8 mouse cellular contexts compared by ENCODE assay signal in genomic region chr19:34441979-34442378, GRCm38 (mm10). TPM values are rescaled to one million over a fixed set of nuclear protein-coding genes. Genes with fewer than 3 reads are reported as not detected.
A peak's percentile ranks its signal among the peaks of the same experiment; 100 is the strongest.
DNase-seq lines count a peak whose midpoint lies in the region; ATAC-seq and TF ChIP-seq lines count a peak whose summit lies in the region.
"Had no signal": no experiment of that assay in that cellular context is flagged by ENCODE, and none has a peak within 500 bp of the region (broad histone marks: within the 10 kb centered on the region; RNA-seq: fewer than 3 reads in every experiment).

No protein-coding gene starts in this region.

- no peaks in the 10 kb centered on the region for H3K27me3 ChIP-seq in thymus, adult 2 months (ENCODE audit: control insufficient read depth, insufficient read depth, low read length)
- no peaks in the 10 kb centered on the region for H3K27me3 ChIP-seq in limb, embryonic 15.5 days
- H3K27me3 ChIP-seq: hindbrain, embryonic 13.5 days had no signal

- H3K4me2 ChIP-seq in limb, embryonic 15.5 days = no peak overlapping the region
- H3K4me2 ChIP-seq: hindbrain, embryonic 13.5 days had no signal

- no peak overlapping the region for H3K9ac ChIP-seq in limb, embryonic 15.5 days
- H3K9ac ChIP-seq: hindbrain, embryonic 13.5 days had no signal

- ATAC-seq in common myeloid progenitor, adult 5-6 weeks (replicated peaks; ENCODE audit: low read depth, poor library complexity, severe bottlenecking) = peak; percentile 98
- ATAC-seq in limb, embryonic 15.5 days (ENCODE audit: insufficient number of reproducible peaks, low FRiP score, low TSS enrichment, low read depth) = 0 out of 2 replicates have a peak, but pooled peaks have one; percentile 44

- H3K9me3 ChIP-seq in limb, embryonic 15.5 days = no peaks in the 10 kb centered on the region
- H3K9me3 ChIP-seq: hindbrain, embryonic 13.5 days had no signal

- DNase-seq in thymus, postnatal 25 days = peak; percentile 3
- no peak for DNase-seq in thymus, adult 2 months
- DNase-seq in urinary bladder, postnatal 36 days (ENCODE audit: low spot score in 2 of 2) = peak; percentile 61 to 67
- DNase-seq in cerebellum, postnatal 10 days = no peak
- no peak for DNase-seq in testis, postnatal 10 days (ENCODE audit: low spot score)

- no peaks in the 10 kb centered on the region for H3K4me1 ChIP-seq in thymus, adult 2 months (replicated peaks; ENCODE audit: control insufficient read depth, insufficient read depth, low read length)
- H3K4me1 ChIP-seq in limb, embryonic 15.5 days = no peaks in the 10 kb centered on the region
- H3K4me1 ChIP-seq: hindbrain, embryonic 13.5 days had no signal

- TF ChIP-seq CTCF in thymus, adult 2 months (IDR thresholded peaks at IDR 0.05; ENCODE audit: borderline replicate concordance, control insufficient read depth, extremely low read depth, insufficient read depth, low read length, poor library complexity) = no peak

- H3K27ac ChIP-seq in thymus, adult 2 months (ENCODE audit: control insufficient read depth, insufficient read depth, low read length) = no peak overlapping the region
- H3K27ac ChIP-seq in limb, embryonic 15.5 days = no peak overlapping the region; the same call in 1 of the 2 replicates
- H3K27ac ChIP-seq: hindbrain, embryonic 13.5 days had no signal

- 32% methylated on average over 2 of the region's 2 CpGs for WGBS in thymus, adult 2 months
- WGBS in limb, embryonic 15.5 days = 57% methylated on average over 2 of the region's 2 CpGs

- H3K4me3 ChIP-seq in thymus, adult 2 months (ENCODE audit: control insufficient read depth, insufficient read depth, low read length) = no peak overlapping the region
- no peak overlapping the region for H3K4me3 ChIP-seq in limb, embryonic 15.5 days
- H3K4me3 ChIP-seq: hindbrain, embryonic 13.5 days had no signal

- TF ChIP-seq POLR2A in thymus, adult 2 months (IDR thresholded peaks at IDR 0.05; ENCODE audit: control insufficient read depth, extremely low read depth, insufficient read depth, low read length, poor library complexity) = no peak

- H3K36me3 ChIP-seq in thymus, adult 2 months (ENCODE audit: control insufficient read depth, insufficient read depth, low read length) = no peaks in the 10 kb centered on the region
- H3K36me3 ChIP-seq in limb, embryonic 15.5 days = no peaks in the 10 kb centered on the region
- H3K36me3 ChIP-seq: hindbrain, embryonic 13.5 days had no signal

RNA-seq across cellular contexts. Expression of gene Ch25h, which starts 33.0 kb away (rescaled TPM):
- 9.4 and 13.6 TPM in 2 replicates for polyA plus RNA-seq in thymus, adult 2 months (2012; rRNA removed)
- 0.09 TPM in 1 of 2 replicates, not detected in the other for total RNA-seq in common myeloid progenitor, adult 5-6 weeks (2017)
- 19.4 and 22.5 TPM in 2 replicates for polyA plus RNA-seq in limb, embryonic 15.5 days (2015; fragmentation: Nextera tagmentation; extraction: Ambion mirVana)

Comparison
In these comparisons a context has a peak if more than half of its experiments do, and no peak if none do; other contexts are left out.
1. DNase-seq: peak in thymus, postnatal 25 days (single experiment) and urinary bladder, postnatal 36 days (2 of 2); none in thymus, adult 2 months (single experiment), cerebellum, postnatal 10 days (0 of 2) and testis, postnatal 10 days (single experiment).